Mouse (Mus musculus) CH12.LX (cell line): ENCODE measurements around the gene Cacna2d1. TPM values are rescaled to one million over a fixed set of nuclear protein-coding genes. Genes with fewer than 3 reads are reported as not detected.

Experiments
- DNase-seq: peaks from one replicate; pipeline ENCODE4 v3.0.0-alpha.2; 2013; ENCODE audit errors: extremely low read depth
- H3K27ac ChIP-seq: 2 replicates; pipeline ENCODE4 v1.5.1; 2012; ENCODE audit warnings: low read depth, mild to moderate bottlenecking, control low read depth, moderate library complexity; ENCODE audit not compliant: insufficient read depth
- H3K27me3 ChIP-seq: replicated peaks from 2 replicates; pipeline ENCODE3; 2012; ENCODE audit warnings: inconsistent platforms
- H3K36me3 ChIP-seq, 2 experiments: replicated peaks in 1 of 2; 2 replicates each; pipeline versions ENCODE3 to v1.6.1; 2012; ENCODE audit warnings: inconsistent platforms in 1 of 2, low read length in 1 of 2, mild to moderate bottlenecking in 1 of 2, mixed read lengths in 1 of 2, moderate library complexity in 1 of 2; ENCODE audit not compliant: control insufficient read depth in 1 of 2, insufficient read depth in 1 of 2
- H3K4me1 ChIP-seq, 2 experiments: 2 replicates each; pipeline ENCODE4 v1.6.1; 2012; ENCODE audit warnings: inconsistent platforms in 1 of 2, moderate library complexity in 1 of 2; ENCODE audit not compliant: insufficient read depth in 2 of 2, control insufficient read depth in 1 of 2
- H3K4me2 ChIP-seq: 2 replicates; pipeline ENCODE4 v1.6.1; 2012; ENCODE audit warnings: low read depth, mild to moderate bottlenecking, control low read depth; ENCODE audit not compliant: poor library complexity, insufficient read depth, severe bottlenecking
- H3K4me3 ChIP-seq, 3 experiments: fragments of 150-350 bp in 1 of 3; sonication (generic) in 1 of 3; replicated peaks in 1 of 3; 2 replicates each; pipeline versions ENCODE3 to v1.5.1; 2011 to 2012; ENCODE audit warnings: low read depth in 2 of 3, low read length in 2 of 3, mild to moderate bottlenecking in 2 of 3, moderate library complexity in 2 of 3, control low read depth in 1 of 3, improper control_type of control experiment in 1 of 3, inconsistent platforms in 1 of 3, mixed read lengths in 1 of 3; ENCODE audit not compliant: poor library complexity in 1 of 3
- H3K79me2 ChIP-seq: replicated peaks from 2 replicates; pipeline ENCODE4 v1.6.1; 2012; ENCODE audit warnings: mild to moderate bottlenecking, moderate library complexity; ENCODE audit not compliant: control insufficient read depth, poor library complexity, insufficient read depth, severe bottlenecking; ENCODE audit errors: extremely low read depth
- H3K9ac ChIP-seq: 2 replicates; pipeline ENCODE4 v1.6.1; 2012; ENCODE audit warnings: low read depth, mild to moderate bottlenecking, control low read depth, moderate library complexity; ENCODE audit not compliant: insufficient read depth
- H3K9me3 ChIP-seq: replicated peaks from 2 replicates; pipeline ENCODE3; 2012; ENCODE audit warnings: low read length, inconsistent platforms, mixed read lengths
- CHD2 ChIP-seq: IDR thresholded peaks from 2 replicates; pipeline ENCODE4 v1.6.1; 2011; ENCODE audit warnings: low read length, improper control_type of control experiment
- CTCF ChIP-seq, 2 experiments: IDR thresholded peaks in 1 of 2; conservative IDR thresholded peaks in 1 of 2; 2 replicates each; pipeline ENCODE4 v1.5.1; 2011 to 2012; ENCODE audit warnings: low read depth in 2 of 2, low read length in 2 of 2, improper control_type of control experiment in 1 of 2, inconsistent platforms in 1 of 2, mild to moderate bottlenecking in 1 of 2, moderate library complexity in 1 of 2
- ELF1 ChIP-seq: IDR thresholded peaks from 2 replicates; pipeline ENCODE4 v1.6.1; 2014; ENCODE audit warnings: low read depth, mild to moderate bottlenecking, inconsistent platforms, low read length, improper control_type of control experiment
- EP300 ChIP-seq: IDR thresholded peaks from 2 replicates; pipeline ENCODE4 v1.6.1; 2011; ENCODE audit warnings: low read length, improper control_type of control experiment
- HCFC1 ChIP-seq: IDR thresholded peaks from 2 replicates; pipeline ENCODE4 v1.6.1; 2012; ENCODE audit warnings: low read depth, mild to moderate bottlenecking, inconsistent platforms, low read length, improper control_type of control experiment
- KAT2A ChIP-seq: IDR thresholded peaks from 2 replicates; pipeline ENCODE4 v1.6.1; 2012; ENCODE audit warnings: low read length, improper control_type of control experiment, inconsistent platforms; ENCODE audit not compliant: insufficient replicate concordance
- MXI1 ChIP-seq: IDR thresholded peaks from 2 replicates; pipeline ENCODE4 v1.6.1; 2011; ENCODE audit warnings: mild to moderate bottlenecking, low read depth, low read length, improper control_type of control experiment
- NELFE ChIP-seq: IDR thresholded peaks from 2 replicates; pipeline ENCODE4 v1.6.1; 2011; ENCODE audit warnings: low read depth, low read length, improper control_type of control experiment
- NRF1 ChIP-seq: IDR thresholded peaks from 2 replicates; pipeline ENCODE4 v1.6.1; 2014; ENCODE audit warnings: low read depth, mild to moderate bottlenecking, inconsistent platforms, low read length, improper control_type of control experiment, moderate library complexity
- PAX5 ChIP-seq: IDR thresholded peaks from 2 replicates; pipeline ENCODE4 v1.6.1; 2012; ENCODE audit warnings: low read length, inconsistent platforms, mixed read lengths
- RCOR1 ChIP-seq: conservative IDR thresholded peaks from 2 replicates; pipeline ENCODE4 v1.6.1; 2012; ENCODE audit warnings: low read depth, mild to moderate bottlenecking, inconsistent platforms, low read length, improper control_type of control experiment
- SIN3A ChIP-seq: IDR thresholded peaks from 2 replicates; pipeline ENCODE4 v1.6.1; 2012; ENCODE audit warnings: low read length, improper control_type of control experiment, inconsistent platforms
- SMC3 ChIP-seq: IDR thresholded peaks from 2 replicates; pipeline ENCODE4 v1.6.1; 2011; ENCODE audit warnings: low read depth, low read length, improper control_type of control experiment
- UBTF ChIP-seq: IDR thresholded peaks from 2 replicates; pipeline ENCODE4 v1.6.1; 2012; ENCODE audit warnings: low read depth, mild to moderate bottlenecking, inconsistent platforms, low read length, improper control_type of control experiment, moderate library complexity
- USF1 ChIP-seq: IDR thresholded peaks from 2 replicates; pipeline ENCODE4 v1.6.1; 2014; ENCODE audit warnings: low read depth, mild to moderate bottlenecking, inconsistent platforms, low read length, improper control_type of control experiment
- USF2 ChIP-seq: conservative IDR thresholded peaks from 2 replicates; pipeline ENCODE4 v1.6.1; 2011; ENCODE audit warnings: low read depth, low read length, improper control_type of control experiment
- ZKSCAN1 ChIP-seq: IDR thresholded peaks from 2 replicates; pipeline ENCODE4 v1.6.1; 2012; ENCODE audit warnings: low read depth, inconsistent platforms, low read length, improper control_type of control experiment, borderline replicate concordance
- ZNF384 ChIP-seq: IDR thresholded peaks from 2 replicates; pipeline ENCODE4 v1.6.1; 2012; ENCODE audit warnings: low read depth, low read length, improper control_type of control experiment, inconsistent platforms
- dilution Hi-C: fragments of 300-500 bp; cut with MboI; formaldehyde crosslinking; loops from 2 replicates; pipeline ENCODE4 v1.14.3; 2020; ENCODE audit warnings: low sequenced_read_pairs; ENCODE audit not compliant: extremely low pct_unique_long_range_greater_than_20kb, extremely low pct_ligation_motif_present
- in situ Hi-C: fragments of 300-500 bp; cut with MboI; formaldehyde crosslinking; loops from 3 replicates; pipeline ENCODE4 v1.14.3; 2019; ENCODE audit warnings: low sequenced_read_pairs, low pct_ligation_motif_present, low pct_unique_long_range_greater_than_20kb, mixed read lengths
- polyA plus RNA-seq: library from polyadenylated mRNA; unstranded; fragments of >175 nt; gene quantifications from 2 replicates; pipeline ENCODE4 v1.2.1, GENCODE M21; 2012; ENCODE audit warnings: low read depth; ENCODE audit not compliant: insufficient read length
- total RNA-seq, 2 experiments: library from RNA; depleted of rRNA; stranded (reverse); fragments of 300-350 nt in 1 of 2; fragments of >200 nt in 1 of 2; gene quantifications; 2 replicates each; pipeline ENCODE4 v1.2.3; 2012 to 2014

Cacna2d1 gene
- total and polyA plus RNA-seq, 3 experiments: 0.13 to 1.3 (median 0.28) TPM

- no peaks in the 10 kb centered on the region for H3K36me3 ChIP-seq
- H3K27ac ChIP-seq: no peak overlapping the region
- no peak overlapping the region for H3K4me3 ChIP-seq
- no peak for TF ChIP-seq CHD2
- no peak for TF ChIP-seq RCOR1
- no peak for TF ChIP-seq EP300
- TF ChIP-seq USF1: no peak
- TF ChIP-seq CTCF (conservative IDR thresholded peaks at IDR 0.05 in 1 of 2, IDR thresholded peaks at IDR 0.05 in 1 of 2; ENCODE audit: low read depth in 2 of 2, low read length in 2 of 2): no peak
- no peak for TF ChIP-seq ZNF384
- no peak for TF ChIP-seq ELF1
- TF ChIP-seq NELFE: no peak
- H3K79me2 ChIP-seq: no peaks in the 10 kb centered on the region
- in situ Hi-C loops: no loop called here
- no peaks in the 10 kb centered on the region for H3K27me3 ChIP-seq
- no peak for DNase-seq
- H3K9me3 ChIP-seq: peaks cover 2% of the 10 kb centered on the region
- H3K4me1 ChIP-seq: no peaks in the 10 kb centered on the region
- no peak overlapping the region for H3K4me2 ChIP-seq
- dilution Hi-C loops: no loop called here
- no peak overlapping the region for H3K9ac ChIP-seq
Measured at GRCm38 (mm10) chr5:15959760-15960159, 25.3 kb downstream of the Cacna2d1 start.

GRCm38 (mm10) chr5:15961866-15962265 is 27.4 kb downstream of the Cacna2d1 start:
- DNase-seq: no peak
- Histone ChIP-seq H3K27ac (no peak overlapping the region), H3K9ac (no peak overlapping the region), H3K36me3 (no peaks in the 10 kb centered on the region), H3K9me3 (peaks cover 8% of the 10 kb centered on the region), H3K4me3 (no peak overlapping the region), H3K4me1 (no peaks in the 10 kb centered on the region), H3K27me3 (no peaks in the 10 kb centered on the region), H3K4me2 (no peak overlapping the region), H3K79me2 (no peaks in the 10 kb centered on the region)
- TF ChIP-seq UBTF: no peak
- TF ChIP-seq ZKSCAN1: no peak
- no peak for TF ChIP-seq MXI1
- TF ChIP-seq PAX5: no peak
- TF ChIP-seq EP300: no peak
- TF ChIP-seq KAT2A: no peak
- TF ChIP-seq USF2: no peak
- no peak for TF ChIP-seq RCOR1
- no peak for TF ChIP-seq HCFC1
- TF ChIP-seq USF1: no peak
- no peak for TF ChIP-seq NRF1
- TF ChIP-seq ELF1: no peak
- no peak for TF ChIP-seq SMC3
- TF ChIP-seq SIN3A: no peak
- dilution Hi-C loops: no loop called here
- in situ Hi-C loops: no loop called here
